Mouse (Mus musculus): ENCODE data around the gene Aspdh. TPM values are rescaled to one million over a fixed set of nuclear protein-coding genes. Genes with fewer than 3 reads are reported as not detected.
A peak's percentile ranks its signal among the peaks of the same experiment; 100 is the strongest.

Aspdh gene
- total RNA-seq, 2 experiments from 2014 or later: not detected

DNA sequence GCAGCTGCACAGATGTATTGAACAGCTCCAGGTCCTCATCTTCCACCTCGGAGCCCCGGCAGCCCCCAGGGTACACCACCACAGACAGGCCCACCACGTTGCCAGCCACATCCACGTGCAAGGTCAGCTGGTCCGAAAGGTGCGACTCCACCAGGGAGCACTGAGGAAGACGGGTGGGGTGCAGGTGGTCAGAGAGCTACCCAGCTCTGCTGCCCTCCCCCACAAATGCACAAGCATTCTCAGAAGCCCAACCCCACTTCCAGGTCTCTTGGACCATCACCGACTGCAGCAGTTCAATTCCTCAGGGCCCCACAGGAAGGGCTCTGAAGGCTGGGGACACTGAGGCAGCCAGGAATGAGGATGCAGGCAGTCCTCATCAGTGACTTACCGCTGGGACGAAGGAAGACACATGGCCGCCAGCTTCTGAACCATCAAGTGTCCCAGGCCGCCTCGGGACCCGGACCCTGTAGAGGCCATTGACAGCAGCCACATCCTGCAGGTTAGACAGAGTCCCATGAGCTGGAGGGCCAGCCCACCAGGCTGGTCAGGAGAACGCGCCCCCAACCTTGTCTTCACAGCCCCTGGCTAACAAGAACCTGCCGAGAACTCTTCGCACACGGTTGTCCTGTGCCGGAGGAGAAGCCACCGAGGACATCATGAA, 27.1 kb downstream of the Aspdh start:
- ATAC-seq (replicated peaks; ENCODE audit: low FRiP score, low TSS enrichment, poor library complexity, severe bottlenecking): no peak

DNA sequence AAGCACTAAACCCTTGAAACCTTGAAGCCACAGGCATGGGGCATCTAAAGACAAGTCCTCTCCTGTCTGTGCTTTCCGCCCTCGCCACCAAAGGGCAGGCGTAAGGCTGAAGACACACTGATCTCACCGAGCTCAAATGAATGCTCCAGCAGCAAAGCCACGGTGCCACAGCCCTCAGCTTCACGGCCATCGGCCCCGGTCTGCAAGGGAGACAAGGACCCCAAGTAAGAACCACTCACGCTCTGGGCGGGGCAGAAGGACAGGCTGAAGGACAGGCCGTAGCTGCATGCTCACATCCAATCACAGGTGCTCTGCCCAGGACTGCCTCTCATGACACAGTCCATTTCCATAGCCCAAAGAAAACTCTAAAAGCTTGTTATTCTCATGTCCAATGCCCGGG, 29.5 kb downstream of the Aspdh start:
- ATAC-seq (replicated peaks; ENCODE audit: low FRiP score, low TSS enrichment, poor library complexity, severe bottlenecking): no peak

DNA sequence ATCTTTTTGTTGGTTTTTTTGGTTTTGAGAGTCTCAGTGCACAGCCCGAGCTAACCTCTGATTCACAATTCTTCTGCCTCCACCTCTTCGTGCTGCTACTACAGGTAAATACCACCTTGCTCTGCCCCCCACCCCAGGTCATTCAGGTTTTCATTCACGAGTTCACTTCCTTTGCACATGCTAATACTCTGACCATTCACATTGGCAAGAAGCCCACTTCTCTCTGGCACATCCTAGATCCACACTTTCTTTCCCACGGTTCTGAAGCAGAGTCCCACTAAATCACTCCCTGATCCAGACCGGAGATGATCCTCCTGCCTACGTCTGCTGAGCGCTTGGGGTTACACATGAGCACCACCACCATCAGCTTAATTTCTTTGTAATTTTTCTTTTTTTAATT, 29.9 kb downstream of the Aspdh start:
- ATAC-seq (replicated peaks; ENCODE audit: low FRiP score, low TSS enrichment, poor library complexity, severe bottlenecking): no peak

DNA sequence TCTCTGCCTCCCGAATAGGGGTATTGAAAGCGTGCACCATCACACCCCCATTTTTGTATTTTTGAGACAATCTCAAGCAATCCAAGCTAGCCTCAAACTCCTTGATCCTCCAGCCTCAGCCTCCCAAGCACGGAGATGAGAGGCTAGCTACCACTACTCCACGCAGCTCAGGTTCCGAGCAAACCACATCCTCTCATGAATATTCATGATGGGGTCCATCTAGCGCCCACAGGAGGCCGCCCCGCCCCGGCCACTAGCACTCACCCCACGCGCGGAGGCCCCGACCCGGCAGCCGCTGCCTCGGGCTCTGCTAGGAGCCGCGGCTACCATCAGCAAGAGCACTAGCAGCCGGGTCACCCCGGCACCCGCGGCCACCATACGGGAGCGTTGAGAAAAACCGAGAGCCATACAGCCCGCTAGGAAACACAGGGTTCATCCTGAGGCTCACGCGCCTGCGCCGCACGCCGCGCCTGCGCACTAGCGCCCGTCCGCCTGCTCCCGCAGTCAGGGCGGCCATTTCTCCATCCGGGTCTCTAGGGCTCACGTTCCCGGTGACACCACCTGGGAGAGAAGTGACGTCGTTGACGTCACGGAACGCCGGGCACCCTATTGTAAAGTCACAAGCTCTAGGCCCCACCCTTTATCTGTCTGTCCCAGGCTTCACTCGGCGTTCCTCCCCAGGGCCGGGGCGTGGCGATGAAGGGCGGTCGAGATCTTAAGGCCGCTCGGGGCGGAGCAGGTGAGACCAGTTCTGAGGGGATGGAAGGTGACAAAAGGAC, 31.0 kb downstream of the Aspdh start, which contains the start of the genes Emc10 and Fam71e1:
TSS of gene Emc10 (minus strand) at position 538 of the 779 bp plus-strand sequence.
TSS of gene Fam71e1 (plus strand) at position 590 of the 779 bp plus-strand sequence.
- peak; percentile 95 for ATAC-seq (replicated peaks; ENCODE audit: low FRiP score, low TSS enrichment, poor library complexity, severe bottlenecking)

DNA sequence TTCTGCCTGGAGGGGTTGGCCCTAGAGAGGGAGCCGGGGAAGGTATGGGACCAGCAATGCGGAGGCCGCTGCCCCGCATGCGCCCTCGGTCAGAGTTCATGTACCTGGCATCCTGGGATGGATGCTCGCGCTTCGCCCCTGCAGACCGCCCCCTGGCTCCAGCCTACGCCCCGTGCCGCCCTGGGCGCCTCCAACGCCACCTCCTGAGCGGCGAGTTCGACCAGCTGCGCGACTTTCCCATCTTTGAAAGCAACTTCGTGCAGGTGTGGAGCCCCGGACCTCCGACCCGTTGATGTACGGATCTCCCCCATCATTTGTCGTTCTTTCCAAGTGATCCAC, 31.5 kb downstream of the Aspdh start:
- ATAC-seq (replicated peaks; ENCODE audit: low FRiP score, low TSS enrichment, poor library complexity, severe bottlenecking): peak; percentile 43; the same call in 1 of the 2 replicates

DNA sequence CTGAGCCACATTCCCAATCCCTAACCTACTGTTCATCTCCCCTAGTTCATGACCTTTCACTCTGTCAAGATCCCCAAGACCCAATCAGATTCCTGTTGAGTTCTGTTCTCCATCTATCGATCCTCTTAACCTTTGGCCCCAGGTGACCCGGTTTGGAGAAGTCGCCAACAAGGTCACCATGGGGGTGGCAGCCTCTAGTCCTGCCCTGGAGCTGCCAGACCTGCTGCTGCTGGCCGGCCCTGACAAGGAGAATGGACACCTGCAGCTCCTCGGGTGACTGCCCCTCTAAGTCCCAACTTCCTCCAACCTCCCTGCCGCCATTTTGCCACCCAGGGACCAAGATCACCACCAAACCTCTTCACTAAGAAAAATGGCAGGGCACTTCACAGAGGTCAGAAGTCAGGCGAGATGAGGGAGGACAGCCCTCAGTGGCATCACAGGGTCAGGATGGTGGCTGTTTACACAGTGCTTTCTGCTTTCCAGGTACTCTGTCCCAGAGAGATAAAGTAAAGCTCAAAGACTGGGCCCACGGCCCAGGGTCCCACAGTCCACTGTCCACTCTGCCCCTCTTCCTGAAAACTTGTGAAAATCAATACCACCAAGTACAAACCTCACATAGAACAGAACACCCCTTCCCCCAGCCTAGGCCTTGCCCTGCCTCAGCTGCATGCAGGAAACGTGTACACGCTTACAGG, 32.3 kb downstream of the Aspdh start:
- ATAC-seq (replicated peaks; ENCODE audit: low FRiP score, low TSS enrichment, poor library complexity, severe bottlenecking): no peak

DNA sequence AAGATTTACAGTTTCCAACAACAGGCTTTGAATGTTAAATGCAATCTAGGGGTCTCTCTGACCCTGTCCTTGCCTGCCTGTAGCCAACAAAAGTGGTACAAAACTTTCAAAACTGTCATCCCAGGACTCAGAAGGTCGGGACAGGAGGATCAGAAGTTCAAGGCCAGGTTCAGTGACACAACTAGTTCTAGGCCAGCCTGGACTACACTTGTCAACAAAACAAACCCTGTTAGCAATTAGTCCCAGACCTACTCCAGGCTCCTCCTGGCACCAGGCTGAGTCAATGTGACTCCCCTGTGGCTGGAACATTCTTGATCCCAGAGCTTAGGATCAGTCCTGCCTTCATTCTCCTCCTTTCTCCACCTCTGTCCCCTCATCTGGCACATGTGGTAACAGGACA, 33.7 kb downstream of the Aspdh start:
- ATAC-seq (replicated peaks; ENCODE audit: low FRiP score, low TSS enrichment, poor library complexity, severe bottlenecking): no peak

DNA sequence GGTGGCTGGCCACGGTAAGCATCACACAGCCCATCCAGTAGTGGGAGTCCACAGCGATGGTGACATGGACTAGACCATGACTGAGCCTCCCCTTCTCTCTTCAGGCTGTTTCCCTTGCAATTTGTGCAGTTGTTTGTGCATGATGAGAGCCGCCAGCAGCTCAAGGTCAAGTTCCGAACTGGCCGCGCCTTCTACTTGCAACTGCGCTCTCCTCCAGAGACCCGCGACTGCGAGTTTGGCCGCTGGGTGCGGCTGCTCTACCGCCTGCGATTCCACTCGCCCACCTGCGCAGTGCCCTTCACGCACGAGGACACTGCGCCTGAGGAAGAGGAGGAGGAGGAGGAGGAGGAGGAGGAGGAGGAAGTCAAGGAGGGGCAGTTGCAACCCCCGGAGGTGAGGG, 34.9 kb downstream of the Aspdh start:
- ATAC-seq (replicated peaks; ENCODE audit: low FRiP score, low TSS enrichment, poor library complexity, severe bottlenecking): no peak

DNA sequence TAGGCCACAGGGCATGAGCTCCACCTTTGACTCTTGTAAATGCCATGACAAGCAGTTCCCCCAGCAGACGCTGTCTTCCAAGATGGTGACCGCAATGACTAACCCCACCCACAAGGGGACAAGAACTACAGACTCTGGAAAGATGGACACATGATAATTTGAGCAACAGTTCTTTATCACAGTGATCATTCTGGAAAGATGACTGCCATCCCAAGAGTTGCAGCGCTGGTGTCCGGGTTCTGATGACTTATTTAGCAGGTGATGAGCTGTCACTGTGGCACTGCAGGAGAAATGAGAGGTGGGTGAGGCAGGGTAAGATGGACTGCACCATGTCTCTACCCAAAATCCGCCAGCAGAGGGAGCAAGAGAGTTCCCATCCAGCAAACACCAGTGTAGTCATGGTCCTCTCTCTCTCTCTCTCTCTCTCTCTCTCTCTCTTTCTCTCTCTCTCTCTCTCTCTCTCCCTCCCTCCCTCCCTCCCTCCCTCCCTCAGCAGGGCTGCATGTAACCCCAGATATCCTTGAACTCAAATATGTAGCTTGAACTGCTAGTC, 36.4 kb downstream of the Aspdh start:
- peak; percentile 53 for ATAC-seq (replicated peaks; ENCODE audit: low FRiP score, low TSS enrichment, poor library complexity, severe bottlenecking)

DNA sequence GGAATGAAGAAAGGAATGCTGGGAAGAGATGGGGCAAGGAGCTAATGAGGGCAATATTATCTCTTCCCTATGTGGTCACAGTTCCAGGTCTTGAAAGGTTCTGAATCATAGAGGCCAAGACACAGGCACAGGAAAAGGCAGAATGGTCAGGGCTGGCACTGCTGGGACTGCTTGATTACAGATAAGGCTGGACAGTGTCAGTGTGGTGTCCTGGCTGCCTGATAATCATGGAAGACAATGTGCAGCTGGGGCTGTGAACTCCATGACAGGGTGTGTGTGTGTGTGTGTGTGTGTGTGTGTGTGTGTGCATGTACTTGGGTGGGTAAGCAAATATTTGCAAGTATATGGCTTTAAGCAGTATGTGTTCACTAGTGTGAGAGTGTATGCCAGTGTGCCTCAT, 42.3 kb downstream of the Aspdh start:
- ATAC-seq (replicated peaks; ENCODE audit: low FRiP score, low TSS enrichment, poor library complexity, severe bottlenecking): no peak

Other genes starting within 250 kb of the Aspdh start
- not detected in 2 replicates for gene Klk1b5, start 249.4 kb upstream of the Aspdh start, total RNA-seq (2014; fragmentation: Nextera tagmentation)
- gene Klk1b5, start 249.4 kb upstream of the Aspdh start, total RNA-seq (2017): not detected in 2 replicates
- gene Klk1, start 240.0 kb upstream of the Aspdh start, total RNA-seq (2014; fragmentation: Nextera tagmentation): not detected in 2 replicates
- not detected in 2 replicates for gene Klk1, start 240.0 kb upstream of the Aspdh start, total RNA-seq (2017)
- gene Gm36864, start 229.2 kb upstream of the Aspdh start, total RNA-seq (2014; fragmentation: Nextera tagmentation): not detected in 2 replicates
- not detected in 2 replicates for gene Gm36864, start 229.2 kb upstream of the Aspdh start, total RNA-seq (2017)
- 1.2 TPM in 1 of 2 replicates, not detected in the other for gene 1700028J19Rik, start 218.7 kb upstream of the Aspdh start, total RNA-seq (2014; fragmentation: Nextera tagmentation)
- gene 1700028J19Rik, start 218.7 kb upstream of the Aspdh start, total RNA-seq (2017): 0.46 TPM in 1 of 2 replicates, not detected in the other
- gene 2410002F23Rik, start 218.7 kb upstream of the Aspdh start, total RNA-seq (2014; fragmentation: Nextera tagmentation): 93.5 and 176 TPM in 2 replicates
- gene 2410002F23Rik, start 218.7 kb upstream of the Aspdh start, total RNA-seq (2017): 77.1 and 113 TPM in 2 replicates
- gene Acp4, start 208.0 kb upstream of the Aspdh start, total RNA-seq (2014; fragmentation: Nextera tagmentation): not detected in 2 replicates
- gene Acp4, start 208.0 kb upstream of the Aspdh start, total RNA-seq (2017): not detected in 2 replicates
- not detected in 2 replicates for gene Gm15517, start 203.9 kb upstream of the Aspdh start, total RNA-seq (2014; fragmentation: Nextera tagmentation)
- gene Gm15517, start 203.9 kb upstream of the Aspdh start, total RNA-seq (2017): not detected in 2 replicates
- 0.74 and 0.77 TPM in 2 replicates for gene Clec11a, start 158.5 kb upstream of the Aspdh start, total RNA-seq (2014; fragmentation: Nextera tagmentation)
- 1.7 and 4.3 TPM in 2 replicates for gene Clec11a, start 158.5 kb upstream of the Aspdh start, total RNA-seq (2017)
- 0.22 and 1.3 TPM in 2 replicates for gene Shank1, start 155.1 kb upstream of the Aspdh start, total RNA-seq (2014; fragmentation: Nextera tagmentation)
- 0.27 TPM in 1 of 2 replicates, not detected in the other for gene Shank1, start 155.1 kb upstream of the Aspdh start, total RNA-seq (2017)
- not detected in 2 replicates for gene Syt3, start 81.3 kb upstream of the Aspdh start, total RNA-seq (2014; fragmentation: Nextera tagmentation)
- 0.61 TPM in 1 of 2 replicates, not detected in the other for gene Syt3, start 81.3 kb upstream of the Aspdh start, total RNA-seq (2017)
- not detected in 2 replicates for gene 1700008O03Rik, start 79.6 kb upstream of the Aspdh start, total RNA-seq (2014; fragmentation: Nextera tagmentation)
- gene 1700008O03Rik, start 79.6 kb upstream of the Aspdh start, total RNA-seq (2017): 0.65 TPM in 1 of 2 replicates, not detected in the other
- not detected in 2 replicates for gene Lrrc4b, start 36.4 kb upstream of the Aspdh start, total RNA-seq (2014; fragmentation: Nextera tagmentation)
- gene Lrrc4b, start 36.4 kb upstream of the Aspdh start, total RNA-seq (2017): not detected in 2 replicates
- 73.4 and 96.5 TPM in 2 replicates for gene Josd2, start 2.6 kb downstream of the Aspdh start, total RNA-seq (2014; fragmentation: Nextera tagmentation)
- gene Josd2, start 2.6 kb downstream of the Aspdh start, total RNA-seq (2017): 25.0 and 30.6 TPM in 2 replicates
- 62.8 and 83.9 TPM in 2 replicates for gene Emc10, start 31.1 kb downstream of the Aspdh start, total RNA-seq (2014; fragmentation: Nextera tagmentation)
- 30.1 and 31.1 TPM in 2 replicates for gene Emc10, start 31.1 kb downstream of the Aspdh start, total RNA-seq (2017)
- gene Fam71e1, start 31.2 kb downstream of the Aspdh start, total RNA-seq (2014; fragmentation: Nextera tagmentation): not detected in 2 replicates
- 0.75 TPM in 1 of 2 replicates, not detected in the other for gene Fam71e1, start 31.2 kb downstream of the Aspdh start, total RNA-seq (2017)
- gene Mybpc2, start 59.3 kb downstream of the Aspdh start, total RNA-seq (2014; fragmentation: Nextera tagmentation): 0.48 TPM in 1 of 2 replicates, not detected in the other
- not detected in 2 replicates for gene Mybpc2, start 59.3 kb downstream of the Aspdh start, total RNA-seq (2017)
- gene Spib, start 66.7 kb downstream of the Aspdh start, total RNA-seq (2014; fragmentation: Nextera tagmentation): 0.67 and 4.7 TPM in 2 replicates
- not detected in 2 replicates for gene Spib, start 66.7 kb downstream of the Aspdh start, total RNA-seq (2017)
- gene Pold1, start 83.5 kb downstream of the Aspdh start, total RNA-seq (2014; fragmentation: Nextera tagmentation): 194 and 214 TPM in 2 replicates
- 61.0 and 90.8 TPM in 2 replicates for gene Pold1, start 83.5 kb downstream of the Aspdh start, total RNA-seq (2017)
- gene Nr1h2, start 88.6 kb downstream of the Aspdh start, total RNA-seq (2014; fragmentation: Nextera tagmentation): 68.7 and 69.2 TPM in 2 replicates
- 28.8 and 59.9 TPM in 2 replicates for gene Nr1h2, start 88.6 kb downstream of the Aspdh start, total RNA-seq (2017)
- gene Napsa, start 107.0 kb downstream of the Aspdh start, total RNA-seq (2014; fragmentation: Nextera tagmentation): 5.3 and 10.3 TPM in 2 replicates
- 2.0 and 11.0 TPM in 2 replicates for gene Napsa, start 107.0 kb downstream of the Aspdh start, total RNA-seq (2017)
- 1.9 and 7.9 TPM in 2 replicates for gene Kcnc3, start 125.3 kb downstream of the Aspdh start, total RNA-seq (2014; fragmentation: Nextera tagmentation)
- 0.11 TPM in 1 of 2 replicates, not detected in the other for gene Kcnc3, start 125.3 kb downstream of the Aspdh start, total RNA-seq (2017)
- not detected in 2 replicates for gene Myh14, start 205.5 kb downstream of the Aspdh start, total RNA-seq (2014; fragmentation: Nextera tagmentation)
- gene Myh14, start 205.5 kb downstream of the Aspdh start, total RNA-seq (2017): not detected in 2 replicates
- gene Izumo2, start 243.4 kb downstream of the Aspdh start, total RNA-seq (2014; fragmentation: Nextera tagmentation): not detected in 2 replicates
- not detected in 2 replicates for gene Izumo2, start 243.4 kb downstream of the Aspdh start, total RNA-seq (2017)